Mouse (Mus musculus): ENCODE results near the gene Gsg1.

- TF ChIP-seq TAL1 (IDR thresholded peaks at IDR 0.05; ENCODE audit: low read length) = no peak
- TF ChIP-seq GATA1 (IDR thresholded peaks at IDR 0.05; ENCODE audit: low read length) = no peak
These were observed 25.7 kb upstream of the Gsg1 start for GRCm38 (mm10) chr6:135279856-135280255.
